Mouse (Mus musculus) heart, postnatal 0 days (tissue): ENCODE results near the gene Elfn1.

Experiments used
- CTCF ChIP-seq: IDR thresholded peaks from 2 replicates; pipeline ENCODE4 v1.5.1; 2016; ENCODE audit warnings: antibody characterized with exemption, control low read depth, low read depth
- EP300 ChIP-seq: IDR thresholded peaks from 2 replicates; pipeline ENCODE4 v1.6.1; 2016; ENCODE audit warnings: antibody characterized with exemption, low read depth

DNA sequence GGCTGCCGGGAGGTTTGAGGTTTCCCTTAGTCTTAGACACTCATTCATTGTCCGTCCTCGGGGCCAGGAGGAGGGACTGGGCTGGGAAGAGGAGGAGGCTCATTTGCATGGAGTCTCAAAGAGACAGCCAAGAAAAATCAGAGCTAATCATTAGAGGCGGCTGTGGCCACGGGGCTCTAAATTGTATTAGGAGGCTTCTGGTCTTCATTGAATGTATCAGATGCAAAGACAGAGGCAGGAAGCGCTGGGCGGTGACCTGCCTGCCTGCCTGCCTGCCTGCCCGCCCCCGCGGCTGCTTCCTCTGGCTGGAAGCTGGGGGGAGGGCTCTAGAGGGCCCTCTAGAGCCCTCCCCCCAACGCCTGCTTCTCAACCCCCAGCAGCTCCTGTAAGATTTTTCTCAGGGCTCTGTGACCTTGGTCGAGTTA lies 23.2 kb downstream of the Elfn1 start:
- no peak for TF ChIP-seq EP300
- TF ChIP-seq CTCF = no peak
